Mouse (Mus musculus) hindbrain, postnatal 0 days (tissue): ENCODE measurements at regions not wholly inside any gene's neighbourhood (a gene's known extent, or its start where the extent isn't known, plus 50 kb on each side); places are given as distances from the start of the nearest gene placed in this dataset.
A peak's percentile ranks its signal among the peaks of the same experiment; 100 is the strongest.

Experiments used
- ATAC-seq: fragments of 200-750 bp; cut with Nextera tagmentation; 2 replicates; pipeline ENCODE4 v1.8.0; 2017; ENCODE audit warnings: mild to moderate bottlenecking, moderate TSS enrichment, moderate library complexity
- DNase-seq: peaks from one replicate; pipeline ENCODE4 v3.0.0-alpha.2; 2015; ENCODE audit warnings: low spot score
- H3K27ac ChIP-seq: fragments of 300-500 bp; sonication (generic); 2 replicates; pipeline ENCODE4 v1.5.1; 2014; ENCODE audit warnings: mild to moderate bottlenecking
- H3K27me3 ChIP-seq: fragments of 300-500 bp; sonication (generic); 2 replicates; pipeline ENCODE4 v1.6.1; 2014; ENCODE audit warnings: low read length, mixed read lengths; ENCODE audit not compliant: insufficient read depth
- H3K36me3 ChIP-seq: fragments of 300-500 bp; sonication (generic); 2 replicates; pipeline ENCODE4 v1.6.1; 2014; ENCODE audit warnings: low read length, mixed read lengths; ENCODE audit not compliant: insufficient read depth
- H3K4me1 ChIP-seq: fragments of 300-500 bp; sonication (generic); 2 replicates; pipeline ENCODE4 v1.6.1; 2014; ENCODE audit warnings: antibody characterized with exemption, low read length, mixed read lengths; ENCODE audit not compliant: insufficient read depth
- H3K4me2 ChIP-seq: fragments of 300-500 bp; sonication (generic); 2 replicates; pipeline ENCODE4 v1.6.1; 2014; ENCODE audit warnings: low read depth, mild to moderate bottlenecking, low read length, moderate library complexity, mixed read lengths
- H3K4me3 ChIP-seq: fragments of 300-500 bp; sonication (generic); 2 replicates; pipeline ENCODE4 v1.5.1; 2014; ENCODE audit warnings: low read length
- H3K9ac ChIP-seq: fragments of 300-500 bp; sonication (generic); replicated peaks from 2 replicates; pipeline ENCODE4 v1.6.1; 2014; ENCODE audit warnings: mild to moderate bottlenecking, low read length, moderate library complexity, mixed read lengths
- H3K9me3 ChIP-seq: fragments of 300-500 bp; sonication (generic); 2 replicates; pipeline ENCODE4 v1.6.1; 2016; ENCODE audit warnings: low read length, mixed read lengths
- CTCF ChIP-seq: IDR thresholded peaks from 2 replicates; pipeline ENCODE4 v1.5.1; 2016; ENCODE audit warnings: antibody characterized with exemption, control low read depth, low read depth
- WGBS: fragments of 180-500 bp; shearing (Covaris S2); extraction: QIAGEN DNeasy Blood & Tissue Kit; methylation state at CpG from one replicate; pipeline ENCODE4 v1.1.7; 2014; 5-methylcytosine and 5-hydroxymethylcytosine counted together

DNA sequence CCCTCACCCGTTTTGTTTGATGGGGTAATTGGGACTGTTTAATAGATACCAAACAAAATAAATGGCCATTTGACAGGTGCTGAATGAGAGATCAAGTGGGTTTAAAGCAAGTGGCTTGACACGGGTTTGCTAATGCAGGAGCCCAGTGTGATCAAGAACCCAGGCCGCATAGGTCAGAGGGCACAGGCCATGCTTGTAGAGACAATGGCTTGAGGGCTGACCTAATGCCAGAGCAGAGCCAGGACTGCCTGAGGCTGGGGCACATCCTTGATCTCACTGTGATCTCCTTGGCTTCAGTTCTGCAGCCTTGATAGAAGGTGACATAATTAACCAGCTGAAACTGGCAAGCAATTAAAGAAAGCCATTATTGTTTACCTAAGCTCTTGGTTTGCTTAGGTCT is 420.0 kb downstream of the Fut8 start:
- no peak overlapping the region for H3K4me2 ChIP-seq
- H3K9ac ChIP-seq, result no peak overlapping the region
- ATAC-seq (no peak), DNase-seq (no peak)
- no peaks in the 10 kb centered on the region for H3K27me3 ChIP-seq
- H3K9me3 ChIP-seq, result no peaks in the 10 kb centered on the region
- TF ChIP-seq CTCF, result no peak
- no peaks in the 10 kb centered on the region for H3K4me1 ChIP-seq
- 32% methylated on average over 3 of the region's 3 CpGs for WGBS
- H3K4me3 ChIP-seq, result no peak overlapping the region
- no peak overlapping the region for H3K27ac ChIP-seq
- H3K36me3 ChIP-seq, result no peaks in the 10 kb centered on the region

DNA sequence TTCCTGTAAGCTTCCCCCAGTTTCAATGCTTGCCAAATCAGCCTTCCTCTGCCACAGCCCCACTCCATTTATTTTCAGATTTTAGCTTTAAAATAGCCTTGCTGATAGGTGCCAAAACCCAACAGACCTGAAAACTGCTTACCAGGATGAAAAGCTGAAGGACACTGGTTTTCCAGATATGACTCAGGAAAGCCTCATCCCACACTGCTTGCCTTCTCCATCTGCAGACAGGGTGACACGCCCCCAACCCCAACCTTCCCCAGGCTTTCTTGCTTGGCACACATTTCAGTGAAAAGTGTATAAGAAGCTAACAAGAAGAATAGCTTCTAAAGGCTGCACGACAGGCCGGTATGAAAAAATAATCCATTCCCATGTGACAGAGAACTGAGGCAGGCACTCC is 425.3 kb downstream of the Fut8 start:
- no peaks in the 10 kb centered on the region for H3K9me3 ChIP-seq
- no peak overlapping the region for H3K4me3 ChIP-seq
- ATAC-seq (no peak), DNase-seq (no peak)
- H3K4me2 ChIP-seq, result no peak overlapping the region
- H3K27ac ChIP-seq, result no peak overlapping the region
- H3K9ac ChIP-seq, result no peak overlapping the region
- no peaks in the 10 kb centered on the region for H3K36me3 ChIP-seq
- no peaks in the 10 kb centered on the region for H3K4me1 ChIP-seq
- TF ChIP-seq CTCF, result no peak
- no peaks in the 10 kb centered on the region for H3K27me3 ChIP-seq
- 72% methylated on average over 3 of the region's 3 CpGs for WGBS

DNA sequence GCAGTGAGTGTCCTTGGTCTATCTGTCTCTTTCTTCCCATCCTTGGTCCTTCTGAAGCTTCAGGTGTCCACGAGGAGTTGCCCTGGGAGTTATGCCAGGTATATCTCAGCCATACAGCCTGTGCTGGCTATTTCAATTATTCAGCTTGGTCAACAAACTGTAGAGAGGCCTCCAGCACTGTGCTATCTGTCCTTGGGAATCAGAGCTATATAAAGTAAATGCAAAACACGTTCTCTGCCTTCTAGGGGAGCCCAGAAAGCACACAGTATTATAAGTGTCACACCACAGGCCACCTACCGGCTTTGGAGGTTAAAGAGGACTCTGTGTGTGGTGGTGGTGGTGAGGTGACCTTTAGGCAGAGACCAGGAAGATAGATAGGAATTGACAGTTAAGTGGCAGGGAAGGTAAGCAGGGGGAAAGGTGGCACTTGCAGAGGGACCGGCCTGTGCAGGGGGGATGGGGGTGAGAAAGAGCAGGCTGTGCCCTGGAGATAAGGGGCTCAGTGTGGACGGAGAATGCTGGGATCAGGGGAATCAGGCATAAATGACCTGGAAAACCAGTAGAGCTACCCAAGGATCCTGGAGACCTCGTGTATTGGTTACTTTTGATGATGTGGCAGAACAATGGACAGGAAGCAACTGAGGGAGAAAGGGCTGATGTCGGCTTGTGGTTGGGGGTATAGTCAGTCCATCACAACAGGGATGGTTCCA is 425.9 kb downstream of the Fut8 start:
- TF ChIP-seq CTCF, result no peak
- no peak overlapping the region for H3K4me3 ChIP-seq
- H3K4me1 ChIP-seq, result no peaks in the 10 kb centered on the region
- H3K27me3 ChIP-seq, result no peaks in the 10 kb centered on the region
- H3K9me3 ChIP-seq, result no peaks in the 10 kb centered on the region
- H3K27ac ChIP-seq, result no peak overlapping the region
- WGBS, result 71% methylated on average over 7 of the region's 7 CpGs
- H3K36me3 ChIP-seq, result no peaks in the 10 kb centered on the region
- H3K4me2 ChIP-seq, result no peak overlapping the region
- no peak overlapping the region for H3K9ac ChIP-seq
- DNase-seq (no peak), ATAC-seq (no peak)

DNA sequence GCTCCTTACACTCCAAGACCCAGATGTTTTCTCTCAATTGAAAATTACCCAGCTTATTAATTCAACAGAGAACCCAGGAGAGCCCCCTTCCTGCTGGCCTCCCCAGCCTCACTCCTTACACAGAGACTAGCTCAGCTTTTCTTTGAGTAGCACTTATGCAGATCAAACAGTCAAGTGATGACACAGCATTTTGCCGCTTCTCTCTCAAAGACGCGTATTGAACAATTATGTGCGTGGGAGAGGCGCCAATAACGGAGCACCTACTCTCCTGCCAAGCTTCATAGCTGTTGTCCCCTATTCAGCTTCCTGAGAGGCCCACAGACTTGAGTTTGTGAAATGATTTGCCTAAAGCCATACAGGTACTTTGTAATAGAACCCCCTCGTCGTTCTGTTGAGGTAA is 428.5 kb downstream of the Fut8 start:
- DNase-seq (peak; percentile 38), ATAC-seq (no peak)
- Histone ChIP-seq H3K9ac (no peak overlapping the region), H3K36me3 (no peaks in the 10 kb centered on the region), H3K9me3 (no peaks in the 10 kb centered on the region), H3K27ac (no peak overlapping the region), H3K4me2 (no peak overlapping the region), H3K4me3 (no peak overlapping the region), H3K27me3 (no peaks in the 10 kb centered on the region), H3K4me1 (no peaks in the 10 kb centered on the region)
- WGBS, result 53% methylated on average over 8 of the region's 8 CpGs
- TF ChIP-seq CTCF, result no peak

DNA sequence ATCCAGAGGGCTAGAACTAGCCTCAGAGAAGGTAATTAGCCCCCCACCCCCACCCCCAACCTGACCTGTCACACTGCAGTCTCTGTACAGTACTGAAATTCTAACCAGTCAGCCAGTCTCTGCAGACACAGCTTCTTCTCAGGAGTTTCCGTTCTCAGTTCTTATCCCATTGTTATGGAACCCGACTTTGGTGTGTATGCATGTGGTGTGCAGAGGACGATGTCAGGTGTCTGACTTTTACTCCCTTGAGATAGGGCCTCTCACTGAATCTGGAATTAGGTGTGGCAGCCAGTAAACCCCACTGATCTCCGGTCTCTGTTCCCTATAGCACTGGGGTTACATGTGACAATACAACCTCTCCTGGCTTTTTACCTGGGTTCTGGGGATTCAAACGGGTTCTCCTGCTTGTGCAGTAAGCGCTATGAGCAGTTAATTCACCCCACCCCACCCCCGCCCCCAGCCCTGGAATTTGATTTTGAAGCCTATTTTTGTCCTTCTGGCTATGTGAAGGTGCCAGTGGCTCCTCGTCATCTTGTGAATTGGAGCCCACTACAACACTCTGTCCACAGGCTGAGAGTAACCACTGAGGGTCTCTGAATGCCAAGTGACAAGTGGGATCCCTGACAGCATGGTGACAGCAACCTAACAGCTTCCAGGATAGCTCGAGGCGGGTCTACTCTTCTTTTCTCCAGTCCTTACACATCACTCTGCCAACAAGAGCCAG is 429.4 kb downstream of the Fut8 start:
- WGBS, result 64% methylated on average over 10 of the region's 10 CpGs
- H3K9me3 ChIP-seq, result no peaks in the 10 kb centered on the region
- no peak overlapping the region for H3K4me2 ChIP-seq
- no peaks in the 10 kb centered on the region for H3K27me3 ChIP-seq
- no peak for DNase-seq
- H3K4me1 ChIP-seq, result no peaks in the 10 kb centered on the region
- H3K36me3 ChIP-seq, result no peaks in the 10 kb centered on the region
- no peak for TF ChIP-seq CTCF
- no peak overlapping the region for H3K4me3 ChIP-seq
- no peak overlapping the region for H3K27ac ChIP-seq
- ATAC-seq, result peak; percentile 56; the same call in 1 of the 2 replicates
- no peak overlapping the region for H3K9ac ChIP-seq

DNA sequence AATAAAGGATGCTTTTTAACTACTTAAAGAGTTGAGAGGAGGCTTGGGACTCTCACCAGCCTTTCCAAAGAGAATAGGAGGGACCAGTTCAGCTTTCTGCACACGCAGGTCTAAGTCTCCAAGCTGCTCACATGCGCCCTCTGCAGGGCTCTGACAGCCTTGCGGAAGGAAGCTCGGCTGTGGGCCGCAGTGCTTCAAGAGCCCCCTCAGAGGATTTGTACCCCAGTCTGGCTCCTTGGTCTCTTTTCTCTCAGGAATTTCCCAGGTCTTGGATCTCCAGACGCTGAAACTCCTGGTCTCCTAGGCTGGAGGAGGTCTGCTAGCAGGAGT is 429.9 kb downstream of the Fut8 start:
- 4% methylated on average over 6 of the region's 6 CpGs for WGBS
- TF ChIP-seq CTCF, result peak; percentile 90
- no peaks in the 10 kb centered on the region for H3K4me1 ChIP-seq
- no peak overlapping the region for H3K4me2 ChIP-seq
- H3K36me3 ChIP-seq, result no peaks in the 10 kb centered on the region
- ATAC-seq, result peak; percentile 89
- H3K9me3 ChIP-seq, result no peaks in the 10 kb centered on the region
- H3K27ac ChIP-seq, result no peak overlapping the region
- H3K9ac ChIP-seq, result no peak overlapping the region
- no peaks in the 10 kb centered on the region for H3K27me3 ChIP-seq
- H3K4me3 ChIP-seq, result no peak overlapping the region
- DNase-seq, result peak; percentile 93

DNA sequence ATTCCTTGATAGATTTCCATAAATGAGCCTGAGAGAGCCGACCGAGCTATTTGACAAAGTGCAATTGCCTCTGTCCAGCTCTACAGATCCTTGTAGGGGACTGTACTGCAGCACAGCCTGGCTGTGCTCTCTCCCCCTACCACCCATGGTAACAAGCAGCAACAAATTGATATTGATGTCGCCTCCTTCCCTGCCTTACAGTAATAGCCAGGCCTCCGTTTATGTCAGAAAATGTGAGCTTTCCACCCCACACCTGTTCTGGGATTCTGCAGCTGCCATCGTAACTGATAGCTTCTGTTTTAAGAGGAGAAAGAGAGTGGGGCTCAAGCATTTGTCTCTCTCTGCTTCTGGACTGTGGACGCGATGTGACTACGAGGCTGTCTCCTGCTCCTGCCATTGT is 432.6 kb downstream of the Fut8 start:
- no peak overlapping the region for H3K27ac ChIP-seq
- 64% methylated on average over 8 of the region's 8 CpGs for WGBS
- no peaks in the 10 kb centered on the region for H3K4me1 ChIP-seq
- H3K27me3 ChIP-seq, result no peaks in the 10 kb centered on the region
- no peak overlapping the region for H3K4me2 ChIP-seq
- no peak for TF ChIP-seq CTCF
- DNase-seq (peak; percentile 20), ATAC-seq (no peak)
- H3K36me3 ChIP-seq, result no peaks in the 10 kb centered on the region
- no peaks in the 10 kb centered on the region for H3K9me3 ChIP-seq
- no peak overlapping the region for H3K9ac ChIP-seq
- no peak overlapping the region for H3K4me3 ChIP-seq
